Mouse (Mus musculus) cerebellum, postnatal 25 days (tissue): Measurements from ENCODE around the gene Abca9.

ENCODE experiments used
- DNase-seq, 2 experiments: peaks; one replicate each; pipeline ENCODE4 v3.0.0; 2021; ENCODE audit warnings: mixed read lengths in 2 of 2

Abca9 gene

DNA sequence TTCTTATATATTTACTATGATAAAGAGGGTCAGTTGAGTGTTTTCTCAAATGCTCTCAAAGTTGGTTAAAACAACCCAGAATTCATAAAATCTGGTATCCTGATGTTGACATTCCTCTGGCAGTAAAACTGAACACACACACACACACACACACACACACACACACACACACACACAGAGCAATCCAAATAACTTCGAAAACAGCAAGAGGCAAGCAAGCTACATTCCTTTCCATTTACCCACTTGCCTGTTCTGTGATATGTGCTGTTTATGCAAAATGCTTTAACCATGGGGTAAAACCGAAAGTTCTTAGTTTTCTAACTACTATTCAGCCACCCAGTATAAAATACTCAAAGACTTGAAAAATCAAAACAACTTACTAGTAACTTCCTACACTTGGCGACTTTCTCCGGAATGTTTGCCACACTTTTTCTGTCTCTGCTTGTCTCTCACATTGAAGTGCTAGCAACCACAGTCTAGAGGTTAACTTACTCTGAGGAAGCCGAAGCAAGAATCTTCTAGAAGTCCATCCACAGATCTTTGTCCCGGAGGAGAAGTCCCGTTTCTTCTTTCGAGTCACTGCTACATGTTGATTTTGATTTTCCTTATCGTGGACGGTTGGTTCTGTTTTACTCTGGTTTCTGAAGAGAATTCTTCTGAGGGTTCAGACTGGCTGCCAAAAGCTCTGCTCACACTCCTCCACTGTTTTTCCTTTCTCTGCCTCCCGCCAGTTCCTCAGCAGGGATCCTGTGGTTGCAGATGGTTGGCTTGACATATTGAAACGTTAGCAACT, at the start of gene Abca9:
TSS of gene Abca9 (minus strand) at position 738 of the 793 bp plus-strand sequence.
- DNase-seq, result peak; percentile 50 to 69

DNA sequence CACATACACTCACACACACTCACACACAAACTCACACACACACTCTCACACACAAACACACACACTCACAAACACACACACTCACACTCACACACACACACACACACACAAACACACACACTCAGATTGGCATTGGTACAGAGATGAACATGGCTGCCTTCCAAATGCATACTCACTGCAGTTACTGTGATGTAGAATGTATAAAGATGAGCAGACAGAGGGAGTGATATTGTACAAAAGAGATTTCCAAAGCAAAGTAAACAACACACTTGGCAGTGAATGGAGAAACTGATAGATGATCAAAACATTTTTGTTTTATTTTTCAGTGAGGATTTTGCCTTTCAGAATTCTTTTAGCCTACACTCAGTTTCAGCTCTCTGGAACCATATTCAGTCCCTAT, 49.1 kb upstream of the Abca9 start:
- DNase-seq, result no peak

DNA sequence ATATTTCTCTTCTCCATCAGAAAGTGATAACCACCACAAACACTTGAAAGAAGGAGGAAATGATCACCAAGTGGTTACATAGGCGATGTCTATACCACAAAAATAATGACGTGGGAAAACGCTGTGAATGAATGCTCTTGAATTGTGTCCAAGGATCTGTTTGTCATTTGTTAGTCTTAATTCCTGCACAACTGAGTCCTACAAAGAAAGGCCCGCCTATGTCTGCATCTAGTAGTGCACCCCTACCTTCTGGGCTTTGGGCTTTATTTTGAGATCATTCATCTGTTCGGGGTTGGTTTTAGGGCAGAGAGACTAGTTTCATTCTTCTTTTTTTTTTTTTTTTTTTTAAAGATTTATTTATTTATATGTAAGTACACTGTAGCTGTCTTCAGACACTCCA, 35.9 kb upstream of the Abca9 start:
- no peak for DNase-seq

DNA sequence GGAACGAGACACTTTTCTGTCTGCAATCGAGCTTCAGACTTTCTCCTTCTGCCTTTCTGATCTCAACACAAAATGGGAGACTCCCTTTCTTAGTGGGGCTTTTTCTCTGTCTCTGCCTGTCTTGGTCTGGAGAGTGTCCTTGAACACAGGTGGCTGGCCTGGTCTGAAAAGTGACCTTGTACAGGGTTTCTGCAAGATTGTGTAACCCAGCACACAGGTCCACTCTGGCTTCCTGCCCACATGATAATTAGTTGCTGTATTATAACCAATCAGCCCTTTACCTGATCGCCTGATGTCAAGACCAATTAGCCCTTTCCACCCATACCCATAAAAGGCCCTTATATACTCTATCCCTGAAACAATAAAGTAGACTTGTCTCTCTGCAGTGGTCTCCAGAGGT, 30.9 kb upstream of the Abca9 start:
- DNase-seq, result no peak

DNA sequence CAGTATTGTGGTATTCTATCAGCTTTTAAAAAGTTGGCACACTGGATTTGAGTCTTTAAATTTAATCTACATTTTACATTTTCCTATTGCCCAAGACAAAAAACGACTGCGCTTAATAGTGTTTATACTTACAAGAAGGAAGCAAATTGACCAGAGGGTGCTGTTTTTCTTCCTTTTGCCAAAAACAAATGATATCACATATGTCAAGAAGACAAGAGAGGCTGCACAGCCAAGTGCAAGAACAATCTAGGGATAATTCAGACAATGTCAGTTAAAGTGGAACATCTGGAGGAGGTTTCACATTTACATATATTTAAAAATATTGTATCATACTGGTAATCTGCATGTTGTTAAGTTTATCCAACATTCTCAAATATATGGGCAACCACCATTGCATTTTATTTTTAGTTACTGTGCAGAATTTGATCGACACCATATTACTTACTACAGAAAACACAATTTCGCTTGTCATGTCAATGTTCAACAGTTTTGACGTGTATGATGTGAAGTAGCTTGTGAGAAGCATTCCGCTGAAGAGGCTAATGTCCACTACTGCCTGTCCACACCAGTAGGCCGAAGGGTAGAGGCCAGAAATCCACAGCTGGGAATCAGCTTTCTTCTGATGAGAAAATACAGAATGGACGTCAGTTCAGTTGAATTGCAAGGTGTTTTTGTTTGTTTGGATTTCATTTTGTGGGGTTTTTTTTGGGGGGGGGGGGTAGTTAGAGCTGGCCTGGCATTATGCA, 28.7 kb upstream of the Abca9 start:
- no peak for DNase-seq

DNA sequence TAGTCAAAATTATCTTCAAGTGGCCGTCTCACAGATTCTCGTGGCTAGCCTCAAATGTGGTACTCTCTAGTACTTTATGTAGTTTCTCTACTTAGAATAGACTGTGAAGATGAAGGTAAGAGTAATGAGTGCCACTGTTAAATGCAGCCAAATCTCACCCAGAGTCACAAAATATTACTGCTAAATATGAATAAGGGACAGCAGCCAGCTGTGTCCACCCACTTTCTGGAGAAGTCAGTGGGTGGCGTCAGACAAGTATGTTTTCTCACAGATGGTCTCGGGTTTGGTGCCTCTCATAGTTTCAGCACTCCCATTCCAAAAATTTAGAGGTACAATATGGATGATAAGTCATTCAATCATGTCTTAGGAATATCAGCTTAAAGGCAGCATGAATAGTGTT, 27.3 kb upstream of the Abca9 start:
- DNase-seq, result no peak

DNA sequence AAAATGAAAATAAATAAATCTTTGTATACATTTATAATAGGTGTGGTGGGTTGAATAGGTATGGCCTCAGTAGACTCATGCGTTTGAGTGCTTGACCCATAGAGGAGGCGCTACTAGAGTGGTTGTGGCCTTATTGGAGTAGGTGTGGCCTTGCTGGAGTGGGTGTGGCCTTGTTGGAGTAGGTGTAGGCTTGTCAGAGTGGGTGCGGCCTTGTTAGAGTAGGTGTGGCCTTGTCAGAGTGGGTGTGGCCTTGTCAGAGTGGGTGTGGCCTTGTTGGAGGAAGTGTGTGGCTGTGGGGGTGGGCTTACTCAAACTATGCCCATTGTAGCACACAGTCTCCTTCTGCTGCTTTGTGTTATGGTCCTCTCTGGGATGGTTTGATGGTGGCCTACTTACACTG, 3.2 kb upstream of the Abca9 start:
- DNase-seq, result no peak

DNA sequence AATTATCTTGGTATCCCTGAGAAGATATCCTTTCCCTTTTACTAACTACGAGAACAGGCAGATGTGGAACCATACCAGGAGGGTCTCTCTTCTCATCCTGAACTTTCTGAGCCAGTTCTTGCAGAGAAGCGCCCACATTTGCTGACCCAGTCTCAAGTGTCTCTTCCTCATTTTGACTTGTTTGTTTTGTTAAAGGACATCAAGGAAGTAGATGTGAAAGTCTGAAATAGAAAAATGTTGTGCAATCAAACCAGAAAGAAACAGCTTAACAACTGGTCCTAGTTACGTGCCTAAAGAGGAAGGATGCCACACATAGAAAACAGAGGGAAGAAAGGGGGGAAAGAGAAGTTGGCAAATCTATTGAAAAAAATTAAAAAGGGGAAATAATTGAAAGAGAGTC, 2.2 kb downstream of the Abca9 start:
- DNase-seq, result no peak

DNA sequence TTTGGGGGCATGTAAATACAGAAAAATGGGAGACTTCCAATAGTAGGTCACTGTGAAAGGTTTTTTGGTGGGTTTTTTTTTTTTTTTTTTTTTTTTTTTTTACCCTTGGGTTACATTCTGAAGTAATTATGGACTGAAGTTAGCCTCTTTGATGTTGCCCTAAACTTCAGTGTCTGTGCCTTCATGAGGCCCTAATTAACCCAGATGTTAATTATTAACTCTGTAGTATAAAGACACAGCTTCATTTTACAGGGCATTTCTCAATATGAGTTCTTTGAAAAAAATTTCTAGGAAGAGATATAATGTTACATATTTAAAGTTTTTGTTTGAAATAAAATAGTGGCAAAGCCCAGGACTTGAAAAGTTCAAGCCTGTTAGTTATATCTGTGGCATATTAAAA, 2.6 kb downstream of the Abca9 start:
- DNase-seq, result no peak

DNA sequence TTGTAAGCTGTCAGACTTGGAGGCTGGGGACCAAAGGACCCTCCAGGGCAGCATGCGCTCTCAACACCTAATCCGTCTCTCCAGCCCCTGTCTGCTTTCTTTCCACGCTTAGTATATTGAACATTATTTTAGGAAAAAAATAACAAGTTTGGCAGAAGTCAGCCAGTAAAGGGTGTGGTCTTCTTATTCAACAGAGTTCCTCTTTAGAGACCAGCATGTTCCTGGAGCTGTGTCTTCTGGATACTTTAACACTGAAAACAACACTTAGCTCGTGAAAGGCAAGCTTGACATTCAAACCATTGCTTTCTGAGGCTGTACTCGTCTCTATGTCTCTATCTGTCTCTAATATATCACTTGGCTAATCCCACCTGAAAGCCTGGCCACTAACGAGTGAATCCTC, 10.9 kb downstream of the Abca9 start:
- no peak for DNase-seq

DNA sequence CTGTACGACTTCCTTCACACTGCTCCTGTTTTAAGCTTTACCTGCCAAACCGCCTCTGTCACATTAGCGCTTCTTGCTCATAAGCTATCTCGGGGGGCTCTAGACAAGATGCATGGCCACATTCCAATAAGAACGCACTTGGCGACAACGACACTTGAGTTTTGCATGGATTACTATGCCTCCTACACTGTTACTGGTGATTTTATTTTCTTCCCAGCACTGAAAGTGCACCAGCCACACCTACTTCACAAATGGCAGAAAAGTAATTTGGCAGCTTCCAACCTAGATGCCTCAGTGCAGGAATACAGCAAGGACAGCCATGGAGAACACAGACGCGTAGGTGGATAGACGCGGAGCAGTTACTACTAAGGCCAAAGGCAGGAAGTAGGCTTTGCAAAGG, 12.0 kb downstream of the Abca9 start:
- DNase-seq, result no peak

DNA sequence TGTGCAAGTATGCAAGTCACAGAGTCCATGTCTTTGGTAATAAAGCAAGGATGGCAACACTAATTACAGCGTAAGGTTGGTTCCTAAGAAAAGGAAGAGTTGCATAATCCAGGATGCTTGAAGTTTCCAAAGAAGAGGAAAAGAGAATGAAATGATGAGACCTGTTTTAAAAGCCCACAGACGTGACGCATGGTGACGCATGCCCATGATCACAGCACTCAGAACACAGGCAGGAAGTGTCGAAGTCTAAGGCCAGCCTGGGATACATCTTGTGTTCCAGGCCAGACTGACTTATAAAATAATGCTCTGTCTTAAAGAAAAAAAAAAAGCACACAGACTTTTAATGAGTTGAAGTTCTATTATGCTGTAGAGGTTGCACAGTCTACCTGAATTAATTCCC, 20.4 kb downstream of the Abca9 start:
- DNase-seq, result no peak

DNA sequence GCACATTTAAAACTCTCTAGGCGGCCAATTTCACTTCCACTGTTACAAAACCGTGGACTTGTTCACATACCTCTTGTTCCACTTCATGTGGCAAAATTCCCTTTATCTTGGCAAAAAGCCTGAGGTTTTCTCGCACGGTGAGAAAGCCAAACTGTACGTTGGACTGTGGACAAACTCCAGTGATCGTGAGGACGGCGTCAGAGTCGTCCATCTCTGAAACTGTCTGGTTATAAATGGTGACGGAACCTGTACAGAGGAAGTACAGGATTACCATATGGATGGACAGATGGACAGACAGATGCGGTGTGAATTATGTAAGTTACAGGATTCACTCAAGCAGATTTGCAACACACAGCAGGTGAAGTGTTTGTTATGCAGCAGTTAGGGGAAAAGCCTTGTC, 22.6 kb downstream of the Abca9 start:
- peak; percentile 7 to 20 for DNase-seq

DNA sequence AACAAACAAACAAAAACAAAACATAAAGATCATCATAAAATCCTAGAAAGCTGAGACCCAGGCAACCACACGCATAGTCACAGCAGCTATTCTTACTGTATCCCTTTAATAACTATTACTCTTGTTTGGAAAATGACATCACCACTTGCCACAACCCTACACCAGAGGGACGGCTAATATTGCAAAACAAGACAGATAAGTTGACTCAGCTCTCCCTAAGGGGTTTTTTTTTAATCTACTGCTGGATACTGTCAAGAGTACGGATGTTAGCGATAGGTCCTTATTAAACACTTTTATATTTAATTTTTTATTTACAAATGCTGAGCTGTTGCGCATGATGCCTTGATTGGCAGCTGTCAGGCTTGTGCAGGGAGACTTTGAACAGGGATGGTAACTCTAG, 37.2 kb downstream of the Abca9 start:
- no peak for DNase-seq

DNA sequence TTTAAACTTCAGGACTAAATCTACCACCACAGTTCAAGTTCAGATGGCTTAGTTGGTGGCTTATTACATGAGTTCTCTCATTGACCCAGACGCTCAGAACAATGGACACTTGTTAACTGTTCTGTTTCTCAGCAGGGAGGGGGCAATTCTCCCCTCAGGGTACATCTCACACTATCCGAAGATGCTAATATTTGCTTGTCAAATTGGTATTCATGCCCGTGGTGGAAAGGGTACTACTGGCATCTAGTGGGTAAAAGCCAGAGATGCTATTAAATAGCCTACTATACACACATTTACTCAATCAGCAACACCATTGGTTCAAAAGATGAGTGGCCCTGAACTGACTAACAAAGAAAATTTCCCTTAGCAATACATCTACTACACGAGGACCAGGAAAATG, 56.9 kb downstream of the Abca9 start:
- DNase-seq, result peak in 1 of 2 experiments; percentile 17

DNA sequence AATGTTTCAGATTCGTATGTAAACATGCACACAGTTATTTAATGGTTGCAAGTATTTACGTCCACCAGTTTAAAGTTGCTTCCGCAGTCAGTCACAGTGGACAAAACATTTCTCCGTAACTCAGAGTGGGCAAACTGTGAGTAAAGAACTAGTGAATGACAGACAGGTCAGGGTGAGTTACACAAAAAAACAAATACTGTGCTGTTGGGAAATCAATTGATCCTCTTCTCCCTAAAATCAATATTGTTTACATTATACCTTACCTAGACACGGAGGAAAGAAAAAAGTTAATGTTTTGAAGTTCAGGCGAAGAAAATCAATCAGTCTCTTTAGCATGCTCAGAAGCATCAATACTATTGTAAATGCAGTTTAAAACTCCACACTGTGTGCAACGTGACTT, 66.6 kb downstream of the Abca9 start:
- DNase-seq, result no peak

DNA sequence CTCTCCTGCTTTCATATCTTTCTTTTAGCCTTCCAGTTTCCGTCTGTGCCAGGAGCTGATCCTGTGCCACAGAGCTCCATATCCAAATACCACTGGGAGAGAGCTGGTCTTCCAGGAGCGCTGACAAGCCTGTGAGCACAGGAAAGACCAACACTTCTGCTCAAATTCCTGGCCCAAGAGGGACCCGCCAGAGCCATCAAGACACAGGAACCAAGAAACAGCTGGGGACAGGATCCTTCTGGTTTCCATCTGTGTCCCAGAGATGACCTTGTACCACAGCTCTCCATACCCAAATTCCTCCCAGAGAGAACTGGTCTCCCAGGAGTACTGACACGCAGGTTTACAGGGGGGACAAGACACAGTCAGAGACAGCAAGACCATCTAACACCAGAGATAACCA, 69.1 kb downstream of the Abca9 start:
- no peak for DNase-seq

DNA sequence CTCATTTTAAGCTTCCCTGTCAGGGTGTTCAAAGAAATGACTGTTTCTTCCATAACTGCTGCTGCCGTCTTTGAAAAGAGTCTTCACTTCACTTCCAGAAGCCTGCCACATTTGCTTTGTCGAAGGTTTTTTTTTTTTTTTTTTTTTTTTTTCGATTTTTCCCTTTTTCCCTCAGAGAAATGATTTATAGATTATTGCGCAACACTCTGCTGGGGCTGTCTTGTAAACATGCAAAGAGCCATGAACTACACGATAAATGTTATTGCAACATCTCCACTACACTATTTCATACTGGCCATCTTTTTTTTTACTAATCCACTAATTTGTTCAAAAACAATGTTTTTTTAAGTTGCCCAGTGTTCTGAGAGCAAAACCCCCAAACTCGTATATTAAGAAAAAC, 70.5 kb downstream of the Abca9 start:
- no peak for DNase-seq

DNA sequence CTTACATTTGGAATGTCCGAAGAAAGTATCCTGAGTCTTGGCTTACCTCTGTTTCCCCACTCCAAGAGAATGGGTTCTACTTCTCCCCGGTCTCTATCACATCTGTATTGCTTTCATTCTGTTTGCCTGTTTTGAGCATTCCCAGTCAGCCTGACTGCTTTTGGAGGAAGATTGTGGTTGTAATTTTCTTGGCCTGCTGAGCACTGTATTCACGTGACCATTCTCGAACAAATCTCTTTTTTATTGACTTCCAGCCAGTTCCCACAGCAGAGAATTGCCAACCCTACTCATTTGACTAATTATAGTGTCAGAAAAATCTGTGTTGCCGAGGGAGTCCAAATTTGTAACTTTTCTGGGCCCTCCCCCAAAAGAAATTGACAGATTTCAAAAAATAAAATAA, 72.1 kb downstream of the Abca9 start, which contains the start of gene Abca8a:
TSS of gene Abca8a (minus strand) at position 121 of the 400 bp plus-strand sequence.
- no peak for DNase-seq

DNA sequence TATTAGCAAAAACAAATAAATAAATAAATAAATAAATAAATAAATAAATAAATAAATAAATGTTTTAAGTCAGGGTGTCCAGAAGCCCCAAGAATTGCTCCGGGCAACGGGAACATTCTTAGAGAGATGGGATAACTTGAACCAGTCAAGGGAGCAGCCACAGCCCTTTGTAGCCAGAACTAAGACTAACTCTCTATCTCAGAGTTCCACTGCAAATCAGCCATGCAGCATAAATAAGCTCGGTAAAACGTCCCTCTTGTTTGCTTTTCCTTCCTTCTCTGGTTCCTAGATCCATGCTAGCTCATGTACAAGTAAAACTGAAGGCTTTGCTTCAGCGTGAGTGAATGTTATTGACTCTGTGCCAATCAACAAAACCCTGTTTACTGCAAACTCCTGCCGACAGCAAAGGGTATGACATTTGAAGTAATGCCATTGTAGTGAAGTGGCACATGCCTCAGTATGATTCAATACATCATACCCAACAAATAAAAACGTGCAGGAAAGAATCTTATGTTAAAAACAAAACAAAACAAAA, 73.1 kb downstream of the Abca9 start:
- DNase-seq, result no peak

DNA sequence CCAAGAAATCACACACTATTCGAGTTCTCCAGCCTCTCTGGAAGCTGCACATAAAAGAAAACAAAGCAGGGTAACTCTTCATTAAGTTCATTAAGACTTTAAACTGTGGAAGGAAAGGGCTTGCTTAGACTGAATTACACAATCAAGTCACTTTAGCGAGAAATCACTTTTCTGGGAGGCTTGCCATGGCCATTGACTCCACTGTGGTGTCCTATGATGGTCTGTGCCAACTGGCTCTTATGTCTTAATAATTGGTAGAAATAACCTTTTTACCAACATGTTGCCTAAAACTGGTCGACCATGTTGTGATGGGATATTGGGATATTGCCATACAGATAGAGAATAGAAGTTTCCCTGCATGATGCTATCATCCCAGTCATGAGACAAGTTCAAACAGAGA, 73.8 kb downstream of the Abca9 start:
- DNase-seq, result peak in 1 of 2 experiments; percentile 9

DNA sequence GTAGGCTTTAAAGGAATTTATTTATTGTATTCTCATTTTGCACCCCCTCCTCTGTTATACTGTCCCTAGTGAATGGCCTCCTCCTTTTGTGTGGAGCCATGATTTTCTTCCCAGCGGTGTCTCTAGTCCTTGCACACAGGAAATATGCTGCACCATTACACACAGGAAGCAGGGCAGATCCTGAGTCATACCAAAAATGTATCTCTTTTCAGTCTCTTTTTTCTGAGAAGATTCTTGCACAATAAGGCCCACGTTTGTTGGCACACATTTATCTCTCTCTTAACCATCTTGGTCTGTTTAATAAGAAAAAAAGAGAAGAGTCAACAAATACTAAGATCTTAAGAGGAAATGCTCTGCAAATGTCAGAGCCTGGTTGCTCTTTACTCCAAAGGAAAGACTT, 76.7 kb downstream of the Abca9 start:
- no peak for DNase-seq

DNA sequence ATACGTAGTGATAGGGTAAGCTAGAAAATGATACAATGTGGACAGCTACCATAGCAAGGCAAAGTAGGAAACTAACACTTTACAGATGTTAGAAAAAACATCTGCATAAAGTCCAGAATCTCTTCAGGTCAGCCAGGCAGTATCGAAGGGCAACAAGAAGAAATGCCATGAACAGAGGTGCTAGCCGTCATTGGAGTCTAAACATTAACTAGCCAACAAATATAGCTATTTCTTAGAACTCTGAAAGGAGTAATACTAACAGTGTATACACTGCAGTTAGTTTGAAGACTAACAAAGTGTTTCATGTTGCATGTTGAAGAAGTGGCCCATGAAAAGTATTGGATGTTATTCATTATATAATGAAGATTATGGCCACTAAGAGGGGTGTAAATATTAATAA, 95.8 kb downstream of the Abca9 start:
- no peak for DNase-seq

DNA sequence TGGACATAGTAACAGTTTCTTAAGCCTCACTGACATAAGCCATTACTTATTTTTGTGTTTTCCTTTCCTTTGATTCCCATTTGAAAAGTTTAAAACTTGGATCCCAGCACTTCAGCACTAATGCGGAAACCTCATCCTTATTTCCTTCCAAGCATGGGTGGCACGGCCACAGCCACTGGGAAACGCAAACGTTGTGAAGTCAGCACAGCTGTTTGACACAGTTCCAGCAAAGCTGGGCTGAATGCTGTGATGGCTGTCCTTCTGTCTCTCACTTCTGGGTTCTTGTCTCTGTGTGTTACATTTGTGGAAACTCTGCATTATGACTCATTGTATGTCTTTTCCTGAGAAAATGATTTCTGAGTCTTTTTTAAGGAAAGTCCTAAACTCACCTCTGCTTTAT, 107.0 kb downstream of the Abca9 start:
- DNase-seq, result no peak
